Mouse (Mus musculus) liver, embryonic 14.5 days (tissue): ENCODE measurements around the gene Rbbp4.
"Not testable (repeated sequence)": the region's sequence is repeated elsewhere in the genome, so short reads cannot be mapped to it uniquely, and the experiment has no call there.

Experiments
- CTCF ChIP-seq: IDR thresholded peaks from 2 replicates; pipeline ENCODE4 v1.5.1; 2016; ENCODE audit warnings: antibody characterized with exemption, low read depth, control low read depth
- EP300 ChIP-seq: IDR thresholded peaks from 2 replicates; pipeline ENCODE4 v1.6.1; 2016; ENCODE audit warnings: antibody characterized with exemption, low read depth

GRCm38 (mm10) chr4:129362238-129362637 lies 27.1 kb upstream of the Rbbp4 start:
- not testable (repeated sequence) for TF ChIP-seq CTCF, EP300
